Mouse (Mus musculus) liver, embryonic 14.5 days (tissue): ENCODE measurements around the gene Dkkl1.

ENCODE experiments used
- CTCF ChIP-seq: IDR thresholded peaks from 2 replicates; pipeline ENCODE4 v1.5.1; 2016; ENCODE audit warnings: antibody characterized with exemption, low read depth, control low read depth
- EP300 ChIP-seq: IDR thresholded peaks from 2 replicates; pipeline ENCODE4 v1.6.1; 2016; ENCODE audit warnings: antibody characterized with exemption, low read depth

DNA sequence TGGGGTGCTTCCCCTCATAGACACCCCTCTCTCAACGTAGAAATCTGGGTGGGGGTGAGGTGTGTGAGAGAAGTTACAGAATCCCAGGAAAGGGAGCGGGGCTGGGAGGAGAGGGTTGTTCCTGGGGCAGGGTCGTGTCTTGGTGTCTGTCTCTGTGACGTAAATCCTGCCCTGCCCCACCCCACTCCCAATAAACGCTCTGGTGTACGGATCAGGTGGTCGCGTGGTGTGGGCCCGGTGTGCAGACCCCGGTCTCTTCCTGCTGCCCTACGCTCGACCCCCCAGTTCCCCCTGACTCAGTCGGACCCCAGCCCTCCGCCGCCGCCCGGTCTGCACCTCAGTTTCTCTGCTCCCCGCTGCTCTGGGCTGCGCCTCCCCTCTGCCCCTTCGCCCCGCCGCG lies 36.0 kb downstream of the Dkkl1 start:
- no peak for TF ChIP-seq CTCF
- TF ChIP-seq EP300 = no peak
